Mouse (Mus musculus): ENCODE data around the gene Olfr479. TPM values are rescaled to one million over a fixed set of nuclear protein-coding genes. Genes with fewer than 3 reads are reported as not detected.

Gene Olfr479
- not detected in 2 replicates for polyA plus RNA-seq (2021; fragmentation: Nextera tagmentation)
- long read RNA-seq, experiment 1 = 0 reads
- long read RNA-seq, experiment 2 = 0 reads

GRCm38 (mm10) chr7:108050393-108050792, at the start of gene Olfr479:
Olfr479 (plus strand) TSS chr7:108050693.

GRCm38 (mm10) chr7:108033889-108034288, 16.6 kb upstream of the Olfr479 start, which contains the start of gene Olfr478:
Olfr478 (minus strand) TSS chr7:108033989.

GRCm38 (mm10) chr7:108067246-108067645, 16.8 kb downstream of the Olfr479 start, which contains the start of gene Olfr480:
Olfr480 (minus strand) TSS chr7:108067346.

GRCm38 (mm10) chr7:108079555-108079954, 29.1 kb downstream of the Olfr479 start, which contains the start of gene Olfr481:
Olfr481 (plus strand) TSS chr7:108079855.

GRCm38 (mm10) chr7:108097486-108097885, 47.0 kb downstream of the Olfr479 start, which contains the start of gene Olfr482:
Olfr482 (minus strand) TSS chr7:108097586.

GRCm38 (mm10) chr7:108100549-108100948, 50.1 kb downstream of the Olfr479 start, which contains the start of gene Olfr483:
Olfr483 (plus strand) TSS chr7:108100849.

Other genes with a start within 250 kb of the Olfr479 start
- not detected in 2 replicates for gene Ovch2, start 249.5 kb upstream of the Olfr479 start, polyA plus RNA-seq (2021; fragmentation: Nextera tagmentation)
- gene Olfr467, start 238.4 kb upstream of the Olfr479 start, polyA plus RNA-seq (2021; fragmentation: Nextera tagmentation) = not detected in 2 replicates
- gene Olfr469, start 225.2 kb upstream of the Olfr479 start, polyA plus RNA-seq (2021; fragmentation: Nextera tagmentation) = not detected in 2 replicates
- not detected in 2 replicates for gene Olfr470, start 203.2 kb upstream of the Olfr479 start, polyA plus RNA-seq (2021; fragmentation: Nextera tagmentation)
- 0.14 TPM in 1 of 2 replicates, not detected in the other for gene Olfr472, start 152.8 kb upstream of the Olfr479 start, polyA plus RNA-seq (2021; fragmentation: Nextera tagmentation)
- gene Olfr473, start 120.2 kb upstream of the Olfr479 start, polyA plus RNA-seq (2021; fragmentation: Nextera tagmentation) = not detected in 2 replicates
- not detected in 2 replicates for gene Olfr474, start 96.0 kb upstream of the Olfr479 start, polyA plus RNA-seq (2021; fragmentation: Nextera tagmentation)
- gene Olfr476, start 85.9 kb upstream of the Olfr479 start, polyA plus RNA-seq (2021; fragmentation: Nextera tagmentation) = not detected in 2 replicates
- gene Olfr477, start 64.0 kb upstream of the Olfr479 start, polyA plus RNA-seq (2021; fragmentation: Nextera tagmentation) = not detected in 2 replicates
- gene Olfr478, start 16.7 kb upstream of the Olfr479 start, polyA plus RNA-seq (2021; fragmentation: Nextera tagmentation) = not detected in 2 replicates
- gene Olfr480, start 16.7 kb downstream of the Olfr479 start, polyA plus RNA-seq (2021; fragmentation: Nextera tagmentation) = not detected in 2 replicates
- gene Olfr481, start 29.2 kb downstream of the Olfr479 start, polyA plus RNA-seq (2021; fragmentation: Nextera tagmentation) = not detected in 2 replicates
- gene Olfr482, start 46.9 kb downstream of the Olfr479 start, polyA plus RNA-seq (2021; fragmentation: Nextera tagmentation) = not detected in 2 replicates
- gene Olfr483, start 50.2 kb downstream of the Olfr479 start, polyA plus RNA-seq (2021; fragmentation: Nextera tagmentation) = not detected in 2 replicates
- 0.06 TPM in 1 of 2 replicates, not detected in the other for gene Olfr484, start 76.8 kb downstream of the Olfr479 start, polyA plus RNA-seq (2021; fragmentation: Nextera tagmentation)
- not detected in 2 replicates for gene Olfr485, start 109.2 kb downstream of the Olfr479 start, polyA plus RNA-seq (2021; fragmentation: Nextera tagmentation)
- gene Olfr486, start 122.0 kb downstream of the Olfr479 start, polyA plus RNA-seq (2021; fragmentation: Nextera tagmentation) = not detected in 2 replicates
- not detected in 2 replicates for gene Olfr487, start 163.9 kb downstream of the Olfr479 start, polyA plus RNA-seq (2021; fragmentation: Nextera tagmentation)
- gene Olfr488, start 207.7 kb downstream of the Olfr479 start, polyA plus RNA-seq (2021; fragmentation: Nextera tagmentation) = not detected in 2 replicates
- gene Olfr490, start 238.2 kb downstream of the Olfr479 start, polyA plus RNA-seq (2021; fragmentation: Nextera tagmentation) = not detected in 2 replicates

Measured in left cerebral cortex, adult 6 months (tissue).